Mouse (Mus musculus) layer of hippocampus, adult 9-10 months (tissue): ENCODE data around the gene Sult5a1.
"Not testable (repeated sequence)": the region's sequence is repeated elsewhere in the genome, so short reads cannot be mapped to it uniquely, and the experiment has no call there.

Experiments
- DNase-seq: peaks from one replicate; pipeline ENCODE4 v3.0.0; 2022; ENCODE audit warnings: low spot score

Gene Sult5a1

DNA sequence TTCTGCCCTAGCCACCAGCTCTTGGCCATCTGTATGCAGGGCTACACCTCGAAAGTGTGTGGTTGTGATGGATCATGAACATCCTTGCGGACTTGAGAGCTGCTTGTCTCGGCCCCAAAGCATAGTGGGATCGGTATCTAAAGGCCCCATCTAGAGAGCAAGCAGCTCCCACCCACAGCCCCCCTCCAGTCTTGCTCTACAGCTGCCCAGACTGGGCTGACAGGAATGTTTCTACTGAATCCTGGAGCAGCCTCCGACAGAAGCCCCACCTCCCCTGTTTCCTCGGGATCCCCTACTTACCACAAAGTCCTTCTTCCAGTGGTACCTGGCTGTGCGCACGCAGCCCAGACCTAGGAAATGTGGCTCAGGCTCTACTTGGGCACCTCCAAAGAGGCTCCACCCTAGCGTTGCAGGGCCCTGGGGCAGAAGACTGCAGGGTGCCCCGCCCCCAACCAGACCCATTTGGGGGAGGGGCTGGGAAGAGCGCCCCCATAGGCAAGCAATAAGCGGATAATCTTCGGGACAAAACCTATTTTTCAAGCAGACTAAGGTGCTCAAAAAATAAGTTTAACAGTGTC is at the start of gene Sult5a1:
Sult5a1 (minus strand) TSS at position 428 of the 578 bp plus-strand sequence.
- DNase-seq = no peak

DNA sequence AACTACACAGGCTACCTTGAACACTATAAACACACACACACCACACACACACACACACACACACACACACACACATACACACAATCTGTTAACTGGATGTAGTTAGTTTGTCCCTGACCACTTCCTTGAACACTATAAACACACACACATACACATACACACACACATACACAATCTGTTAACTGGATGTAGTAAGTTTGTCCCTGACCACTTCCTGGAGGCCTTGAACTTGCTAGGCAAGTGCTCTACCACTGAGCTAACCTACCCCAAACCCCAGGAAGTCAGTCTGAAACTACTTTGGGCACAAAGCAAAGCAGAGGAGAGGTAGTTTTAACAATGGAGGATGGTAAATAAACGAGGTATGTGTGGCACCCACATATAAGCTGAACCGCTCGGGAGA is 45.5 kb upstream of the Sult5a1 start:
- no peak for DNase-seq

DNA sequence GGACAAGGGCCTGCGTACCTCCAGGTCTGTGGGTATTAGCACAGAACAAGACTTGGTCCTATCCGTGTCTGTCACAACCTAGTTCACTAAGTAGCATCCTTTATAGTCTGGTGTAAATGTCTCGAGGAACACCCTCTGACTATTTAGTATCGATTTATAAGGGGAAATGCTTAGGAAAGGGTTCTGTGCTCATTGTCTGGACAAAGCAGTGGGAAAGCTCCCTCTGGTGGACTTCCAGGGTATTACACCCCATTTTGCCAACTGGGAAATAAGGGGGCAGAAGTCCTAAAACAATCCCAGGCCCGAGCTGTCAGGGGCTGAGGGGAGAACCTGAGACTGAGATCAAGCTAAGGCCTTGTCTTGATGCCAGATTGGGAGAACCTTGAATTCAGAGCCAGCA is 44.2 kb upstream of the Sult5a1 start:
- peak; percentile 38 for DNase-seq

DNA sequence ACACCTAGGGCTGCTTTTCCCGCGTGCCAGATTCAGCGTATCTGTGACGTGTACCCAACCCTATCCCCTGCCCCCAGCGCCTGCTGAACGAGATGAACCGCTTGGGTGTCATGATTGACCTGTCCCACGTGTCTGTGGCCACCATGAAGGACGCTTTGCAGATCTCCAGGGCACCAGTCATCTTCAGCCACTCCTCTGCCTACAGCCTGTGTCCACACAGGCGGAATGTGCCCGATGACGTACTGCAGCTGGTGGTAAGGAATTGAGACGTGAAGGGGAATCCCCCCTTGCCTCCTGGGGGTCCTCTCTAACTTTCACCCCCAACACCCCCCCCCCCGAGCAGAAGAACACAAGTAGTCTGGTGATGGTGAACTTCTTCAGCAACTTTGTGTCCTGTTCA is 41.7 kb upstream of the Sult5a1 start:
- DNase-seq = no peak

DNA sequence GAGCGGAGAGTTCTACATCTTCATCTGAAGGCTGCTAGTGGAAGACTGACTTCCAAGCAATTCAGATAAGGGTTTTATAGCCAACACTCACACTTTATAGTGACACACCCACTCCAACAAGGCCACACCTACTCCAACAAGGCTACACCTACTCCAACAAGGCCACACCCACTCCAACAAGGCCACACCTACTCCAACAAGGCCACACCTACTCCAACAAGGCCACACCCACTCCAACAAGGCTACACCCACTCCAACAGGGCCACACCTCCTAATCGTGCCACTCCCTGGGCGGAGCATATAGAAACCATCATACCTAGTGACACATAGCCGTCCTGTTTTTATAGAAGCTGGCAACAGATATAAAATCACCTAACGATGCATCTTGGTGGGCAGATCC is 38.9 kb upstream of the Sult5a1 start:
- not testable (repeated sequence) for DNase-seq

DNA sequence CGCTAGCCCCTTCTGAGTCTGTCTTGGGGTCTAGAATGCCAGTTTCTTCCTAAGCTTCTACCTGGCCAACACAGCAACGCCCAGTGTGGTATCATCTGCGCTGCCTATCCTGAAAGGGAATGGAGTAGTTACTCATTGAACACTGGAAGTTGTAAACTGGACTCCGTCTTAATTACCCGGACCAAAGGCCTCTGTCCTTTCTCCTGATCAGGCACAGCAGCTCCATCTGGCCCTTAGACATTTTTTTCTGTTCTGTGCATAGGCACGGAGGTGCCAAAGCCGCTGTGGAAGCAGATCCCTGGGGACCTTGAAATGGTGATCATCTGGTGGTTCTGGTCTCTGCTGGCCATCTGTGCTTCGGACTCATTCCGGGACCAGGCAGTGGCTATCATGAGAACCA is 35.7 kb upstream of the Sult5a1 start:
- no peak for DNase-seq

DNA sequence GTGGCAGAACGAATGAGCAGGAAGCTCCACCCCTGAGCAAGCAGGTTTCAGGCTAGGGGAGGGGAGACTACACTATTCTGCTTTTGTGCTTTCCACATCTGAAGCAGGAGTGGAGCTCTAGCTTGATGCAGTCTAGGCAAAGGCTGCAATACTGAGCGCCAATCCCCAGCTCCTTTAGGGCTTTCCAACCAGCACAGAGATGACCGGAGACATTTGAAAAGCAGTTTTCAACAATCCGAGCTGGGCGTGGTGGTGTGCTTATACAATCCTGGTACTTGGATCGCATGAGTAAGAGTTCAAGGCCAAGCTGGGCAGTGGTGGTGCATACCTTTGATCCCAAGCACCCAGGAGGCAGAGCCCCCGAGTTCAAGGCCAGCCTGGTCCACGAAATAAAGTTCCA is 33.8 kb upstream of the Sult5a1 start:
- no peak for DNase-seq

DNA sequence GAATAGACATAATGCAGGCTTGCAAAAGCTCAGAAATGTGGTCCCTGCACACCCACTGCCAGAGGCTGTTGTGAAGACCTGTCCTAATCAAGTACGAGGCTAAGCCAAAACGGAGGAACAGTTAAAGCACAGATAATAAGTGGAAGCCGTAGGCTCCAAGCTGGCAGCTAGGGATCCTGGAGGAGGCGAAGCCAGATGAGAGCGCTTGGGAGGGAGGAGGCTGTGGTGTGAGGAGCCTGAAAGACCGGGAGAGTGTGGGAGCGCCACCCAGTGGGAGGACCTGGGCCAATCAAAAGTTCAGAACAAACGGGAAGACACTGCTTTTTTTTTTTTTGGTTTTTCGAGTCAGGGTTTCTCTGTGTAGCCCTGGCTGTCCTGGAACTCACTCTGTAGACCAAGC is 32.6 kb upstream of the Sult5a1 start:
- peak; percentile 63 for DNase-seq

DNA sequence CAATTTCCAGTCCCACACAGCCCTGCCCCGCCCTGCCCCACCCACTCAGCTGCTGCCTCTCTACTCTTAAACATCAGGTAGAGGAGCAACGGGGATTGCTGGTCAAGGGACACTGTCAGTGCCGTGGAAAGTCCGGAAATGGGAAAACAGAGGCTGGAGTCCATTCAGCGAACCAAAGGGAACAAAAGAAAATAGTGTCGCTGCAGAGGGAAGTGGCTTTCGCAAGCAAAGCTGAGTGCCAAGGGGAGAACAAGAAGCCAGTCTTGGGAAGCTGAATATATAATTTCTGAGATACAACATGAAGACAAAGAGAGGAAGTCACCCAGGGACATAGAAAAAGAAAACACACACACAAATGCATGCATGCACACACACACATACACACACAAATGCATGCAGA is 30.7 kb upstream of the Sult5a1 start:
- DNase-seq = no peak

DNA sequence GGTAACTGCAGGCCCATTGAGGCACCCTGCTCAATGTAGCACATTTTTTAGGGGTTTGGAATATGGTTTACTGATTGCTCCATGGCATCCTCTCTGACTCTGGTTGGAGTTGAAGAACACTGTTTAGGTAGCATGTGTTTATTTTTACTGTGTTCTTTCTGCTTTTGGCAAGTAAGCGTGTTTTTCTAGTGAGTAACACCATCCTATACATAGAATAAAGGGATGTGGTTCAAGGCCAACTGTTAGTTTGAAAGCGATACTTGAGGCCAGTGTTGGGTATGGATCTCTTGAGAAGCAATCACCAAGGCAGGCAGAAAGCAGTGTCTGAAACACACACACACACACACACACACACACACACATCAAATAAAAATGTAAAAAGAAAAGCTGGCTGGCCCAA is 29.9 kb upstream of the Sult5a1 start:
- no peak for DNase-seq

DNA sequence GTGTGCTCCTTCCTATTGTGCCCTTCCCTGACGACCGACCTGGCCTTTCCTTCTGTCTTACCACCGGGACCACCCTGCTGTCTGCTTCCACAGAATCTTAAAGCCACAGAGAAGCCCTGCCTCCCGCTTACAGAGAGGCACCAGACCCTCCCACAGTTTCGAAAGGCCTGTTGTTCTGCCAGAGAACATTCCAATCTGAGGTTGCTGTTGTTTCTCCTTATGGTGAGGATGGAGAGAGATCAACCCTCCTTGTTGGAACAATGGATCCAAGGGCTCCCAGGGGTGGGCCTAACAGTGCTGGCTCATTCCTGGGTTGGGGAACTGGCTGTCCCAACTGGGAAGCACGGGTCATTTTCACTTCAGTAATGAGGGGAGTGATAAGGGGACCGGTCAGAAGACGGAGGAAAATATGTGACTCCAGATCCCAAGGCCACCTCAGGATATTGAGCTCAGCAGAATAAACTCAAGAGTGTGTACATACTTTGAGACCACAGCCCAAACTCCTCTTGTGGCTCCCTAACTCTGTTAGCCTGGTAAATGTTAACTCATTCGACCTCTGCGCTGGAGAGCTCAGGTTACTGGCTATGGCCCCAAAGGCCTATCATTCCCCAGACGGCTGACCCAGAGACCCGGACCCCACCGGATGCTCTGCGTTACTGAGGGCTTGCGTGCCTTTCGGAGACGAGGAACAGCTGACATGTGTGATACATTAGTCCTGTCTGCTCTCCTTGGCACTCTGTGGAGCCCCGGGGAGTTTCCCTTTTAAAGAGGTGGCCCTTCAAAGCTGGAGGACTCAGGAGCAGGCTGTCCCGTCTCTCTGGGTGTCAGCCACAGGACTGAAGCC is 27.7 kb upstream of the Sult5a1 start, which contains the start of gene Dpep1:
Dpep1 (plus strand) TSS at position 677 of the 844 bp plus-strand sequence.
- no peak for DNase-seq

DNA sequence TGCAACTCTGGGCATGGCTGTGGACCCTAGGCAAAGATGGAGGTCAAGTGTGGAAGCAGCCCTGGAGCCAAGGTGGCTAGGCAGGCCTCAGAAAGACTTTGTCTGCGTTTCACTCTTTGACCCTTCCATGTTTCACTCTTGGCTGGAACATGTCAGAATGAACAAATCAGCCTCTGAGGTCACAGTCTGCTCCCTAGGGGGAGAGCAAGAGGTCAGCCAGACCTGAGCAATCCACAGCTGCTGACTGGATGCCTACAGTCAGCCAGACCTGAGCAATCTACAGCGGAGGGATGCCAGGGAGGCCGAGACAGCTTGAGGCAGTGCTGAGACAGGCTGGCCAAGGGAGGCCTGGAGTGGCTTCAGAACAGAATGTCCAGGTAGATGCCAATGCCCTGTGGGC is 23.3 kb upstream of the Sult5a1 start:
- DNase-seq = no peak

DNA sequence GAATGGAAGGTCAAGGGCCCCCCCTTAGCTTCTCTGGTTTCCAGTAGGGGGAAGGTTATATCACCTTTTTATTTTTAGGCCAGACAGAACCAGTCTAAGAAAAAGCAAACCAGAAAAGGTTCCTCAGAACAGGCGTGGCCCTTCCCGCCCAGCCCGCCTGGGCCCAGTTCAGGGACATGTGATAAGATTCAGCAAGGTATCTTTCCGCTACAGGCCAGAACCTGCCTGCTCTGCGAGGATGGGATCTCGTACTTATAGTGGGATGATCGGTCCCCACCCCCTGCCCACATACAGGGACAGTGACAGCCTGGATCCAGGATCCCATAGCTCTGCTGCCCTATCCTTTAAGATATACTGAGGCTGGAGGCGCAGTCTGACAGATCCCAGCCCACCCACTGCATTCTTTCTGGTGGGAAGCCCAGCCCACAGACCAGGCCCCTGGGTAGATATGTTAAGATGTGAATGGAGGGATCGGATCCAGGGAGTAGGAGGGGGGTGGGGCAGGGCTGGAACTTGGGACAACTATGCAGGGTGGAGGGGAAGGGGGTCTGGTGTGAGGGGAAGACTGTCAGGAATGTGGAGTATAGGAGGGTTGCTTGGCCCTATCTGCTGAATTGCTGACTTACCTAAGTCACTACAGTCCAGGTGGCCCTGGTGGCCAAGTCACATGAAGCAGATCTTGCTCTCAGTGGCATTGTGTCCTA is 1.9 kb downstream of the Sult5a1 start:
- no peak for DNase-seq

DNA sequence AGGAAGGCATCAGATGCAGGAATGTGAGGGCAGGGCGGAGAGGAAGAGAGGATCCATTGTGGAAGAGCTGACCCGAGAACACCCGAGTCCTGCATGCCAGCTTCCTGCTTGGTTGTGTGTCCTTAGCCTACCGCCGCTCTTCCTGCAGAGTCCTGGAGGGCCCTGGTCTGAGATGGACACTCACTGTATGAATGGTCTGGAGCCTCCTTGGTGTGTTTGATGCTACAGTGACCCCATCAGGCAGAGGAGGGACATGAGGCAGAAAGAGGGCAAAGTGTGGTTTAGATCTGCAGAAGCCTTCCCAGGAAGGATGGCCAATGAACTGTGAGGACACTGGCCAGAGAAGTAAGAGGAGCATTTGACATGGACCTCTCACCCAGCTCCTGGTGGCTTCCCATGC is 2.9 kb downstream of the Sult5a1 start:
- DNase-seq = no peak

DNA sequence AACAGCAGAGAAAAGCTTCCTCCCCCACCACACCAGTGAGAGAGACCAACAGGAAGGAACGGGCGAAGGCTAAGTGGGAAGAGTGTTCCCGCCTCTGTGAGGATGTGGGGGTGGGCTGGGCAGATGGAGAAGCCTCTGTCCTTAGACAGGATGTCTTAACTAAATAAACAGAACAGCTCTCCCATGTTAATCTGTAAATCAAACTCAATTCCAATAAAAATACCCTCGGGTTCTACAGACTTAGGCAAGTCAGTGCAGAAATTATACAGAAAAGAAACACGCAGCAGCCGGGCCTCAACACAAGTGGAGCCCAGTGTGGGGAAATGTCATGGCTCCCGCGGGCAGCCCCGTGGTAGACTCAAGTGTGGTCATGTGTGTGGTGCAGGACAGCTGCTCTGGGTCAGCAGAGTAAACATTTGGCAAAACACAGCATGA is 7.4 kb downstream of the Sult5a1 start:
- DNase-seq = no peak

DNA sequence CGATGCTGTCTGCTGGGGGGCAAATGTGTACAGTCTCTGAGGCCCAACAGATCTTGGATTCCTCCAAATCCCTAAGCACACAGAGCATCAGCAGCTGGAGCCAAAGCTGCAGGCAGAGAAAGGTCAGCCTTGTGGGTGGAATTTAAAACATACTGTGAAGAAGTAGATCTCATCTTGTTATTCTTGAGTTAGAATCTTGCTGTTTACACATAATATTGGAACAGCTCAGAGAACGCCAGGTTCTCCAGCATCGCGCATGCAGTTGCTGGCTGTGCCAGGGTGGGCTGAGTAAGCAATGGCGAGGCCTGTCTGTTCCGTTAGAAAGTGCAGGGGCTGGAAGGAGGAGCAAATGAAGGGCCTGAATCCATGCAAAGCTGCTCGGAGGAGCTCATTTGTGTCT is 11.7 kb downstream of the Sult5a1 start:
- DNase-seq = no peak

DNA sequence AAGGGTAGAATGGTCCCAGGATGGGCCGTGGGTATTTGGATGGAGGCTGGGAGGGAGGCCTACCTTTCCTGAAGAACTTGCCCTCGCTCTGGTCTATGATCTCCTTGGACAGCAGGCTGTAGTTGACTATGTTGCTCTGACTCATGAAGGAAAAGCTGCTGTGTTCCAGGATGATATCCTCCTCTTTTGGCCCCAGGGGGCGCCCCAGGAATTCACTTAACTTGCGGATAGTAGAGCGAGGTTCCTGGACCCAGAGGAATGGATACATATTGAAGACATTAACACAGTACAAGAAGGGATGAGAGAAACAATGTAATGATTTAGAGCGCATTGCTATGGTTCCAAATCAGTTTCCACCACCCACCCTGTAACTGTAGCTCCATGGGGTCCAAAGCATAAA is 12.8 kb downstream of the Sult5a1 start:
- DNase-seq = no peak

DNA sequence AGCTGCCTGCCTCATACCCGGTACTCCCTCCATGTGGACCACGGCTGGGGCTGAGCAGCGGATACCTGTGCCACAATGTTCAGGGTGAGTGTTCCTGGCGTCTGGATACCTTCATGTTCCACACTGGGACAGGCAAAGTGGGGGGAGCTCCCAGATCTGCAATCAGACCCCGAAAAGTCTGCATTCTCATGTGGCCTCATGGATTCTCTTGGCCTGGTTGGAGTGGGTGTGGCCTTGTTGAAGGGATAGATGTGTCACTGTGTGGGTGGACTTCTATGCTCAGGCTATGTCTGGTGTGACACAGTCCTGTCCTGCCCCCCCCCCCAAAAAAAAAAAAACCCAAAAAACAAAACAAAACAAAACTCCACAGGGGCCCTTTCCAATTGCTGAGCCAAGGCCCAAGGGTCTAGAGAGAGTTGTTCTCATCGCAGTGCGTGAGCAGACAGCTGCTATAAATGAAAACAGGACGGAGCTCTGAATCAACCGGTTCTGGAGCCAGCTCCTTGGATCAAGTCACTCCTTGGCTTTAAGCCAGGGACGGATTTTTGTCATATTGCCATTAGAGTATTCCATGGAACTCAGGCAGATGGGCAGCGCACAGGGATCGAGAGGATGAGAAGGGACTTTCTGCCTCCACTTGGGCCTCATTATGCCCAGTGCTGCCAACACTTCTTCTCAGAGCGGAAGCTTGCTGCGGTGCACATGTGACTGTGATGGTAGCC is 16.2 kb downstream of the Sult5a1 start:
- peak; percentile 56 for DNase-seq

DNA sequence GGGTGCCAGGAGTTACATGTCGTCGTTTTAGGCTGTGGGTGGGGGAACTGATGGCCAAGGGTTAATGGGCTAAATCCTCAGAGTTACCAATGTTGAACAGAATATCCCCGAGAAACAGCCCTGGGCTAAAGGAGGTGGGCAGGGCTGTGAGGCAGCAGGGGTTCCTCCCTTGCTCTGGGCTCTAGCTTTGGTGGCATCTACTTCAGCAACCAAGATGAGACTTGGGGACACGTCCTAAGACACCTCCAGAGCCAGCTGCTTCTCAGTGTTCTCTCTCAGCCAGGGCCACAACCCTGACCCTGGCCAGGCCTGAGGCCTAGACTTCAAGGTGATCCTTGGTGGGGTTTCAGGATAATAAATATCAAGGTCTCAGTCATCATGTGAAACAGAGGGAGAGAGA is 19.4 kb downstream of the Sult5a1 start:
- no peak for DNase-seq

DNA sequence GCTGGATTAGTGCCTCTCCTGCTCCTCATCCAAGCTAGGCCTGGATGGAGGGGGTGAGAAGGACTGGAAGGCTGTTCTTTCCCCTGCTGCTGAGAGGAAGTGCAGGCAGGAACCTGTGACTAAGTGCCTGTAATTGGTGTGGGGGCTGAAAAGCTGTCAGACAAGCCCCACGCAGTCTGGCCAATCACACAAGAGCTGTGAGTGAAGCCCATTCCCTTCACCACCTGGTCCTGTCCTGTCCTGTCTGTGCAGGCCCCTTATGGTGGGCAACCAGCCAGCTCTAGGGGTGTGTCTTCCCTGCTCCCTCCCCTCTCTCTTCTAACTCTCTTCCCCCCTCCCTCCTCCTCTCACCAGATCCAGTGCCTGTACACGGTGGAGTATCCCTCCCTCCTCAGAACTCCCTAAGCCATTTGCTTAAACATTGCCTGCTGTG is 20.5 kb downstream of the Sult5a1 start:
- no peak for DNase-seq

DNA sequence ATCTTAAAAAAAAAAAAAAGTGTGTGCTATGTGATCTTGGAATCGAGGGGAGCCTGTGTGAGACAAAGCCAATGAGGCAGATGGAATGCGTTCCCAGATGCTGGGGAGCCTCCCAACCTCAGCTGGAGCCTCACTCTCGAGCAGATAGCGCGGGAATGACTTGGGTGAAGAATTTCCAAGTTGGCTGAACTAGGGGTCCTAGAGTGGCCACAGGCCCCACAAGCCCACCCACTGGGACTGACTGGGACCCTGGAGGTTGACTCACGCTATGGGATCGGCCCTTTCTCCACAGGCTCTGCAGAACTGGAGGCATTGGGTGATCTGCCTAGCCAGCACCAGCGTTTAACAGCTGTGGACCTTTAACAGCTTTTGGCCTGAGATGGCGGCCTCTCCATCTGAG is 21.8 kb downstream of the Sult5a1 start:
- DNase-seq = no peak

DNA sequence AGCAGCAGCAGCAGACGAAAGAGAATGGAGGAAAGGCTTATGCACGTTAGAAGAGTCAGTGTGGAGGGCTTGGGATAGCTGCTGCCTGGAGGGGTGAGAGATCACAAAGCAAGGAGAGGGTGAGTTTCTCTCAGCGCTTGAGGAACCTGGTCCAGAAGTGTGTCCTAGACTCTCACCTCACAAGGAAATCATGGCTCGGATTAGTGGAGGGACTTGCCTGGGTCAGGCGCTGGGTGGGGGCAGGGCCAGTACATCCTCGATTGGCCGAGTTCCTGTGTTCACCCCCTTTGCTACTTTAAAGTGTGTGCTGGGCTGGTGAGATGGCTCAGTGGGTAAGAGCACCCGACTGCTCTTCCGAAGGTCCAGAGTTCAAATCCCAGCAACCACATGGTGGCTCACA is 22.3 kb downstream of the Sult5a1 start:
- no peak for DNase-seq
